ENCODE assay signal across 8 mouse cellular contexts in the genomic region with DNA sequence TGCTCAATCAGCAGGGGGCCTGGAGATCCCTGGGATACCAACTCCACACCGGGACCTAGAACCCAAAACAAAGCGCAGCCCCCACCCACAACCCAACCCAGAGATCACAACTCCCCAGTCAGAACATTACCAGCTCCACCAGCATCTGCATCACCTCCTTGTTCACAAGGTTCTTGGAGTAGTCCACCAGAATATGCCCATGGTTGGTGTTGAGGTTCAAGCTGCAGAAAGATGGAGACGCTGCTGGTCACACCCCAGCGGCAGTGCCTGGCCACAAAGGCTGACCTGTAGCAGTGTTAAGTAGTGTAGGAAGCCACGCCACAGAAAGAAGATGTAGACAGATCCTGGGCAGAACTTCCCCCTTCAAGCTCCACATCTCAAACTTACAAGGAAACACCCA. TPM values are rescaled to one million over a fixed set of nuclear protein-coding genes. Genes with fewer than 3 reads are reported as not detected.
DNase-seq lines count a peak whose midpoint lies in the region; ATAC-seq and TF ChIP-seq lines count a peak whose summit lies in the region.

No protein-coding gene starts in this region.

- no peak for TF ChIP-seq CTCF in lung, embryonic 14.5 days (IDR thresholded peaks at IDR 0.05; ENCODE audit: low read depth)

- peaks cover 7% of the 10 kb centered on the region; the same call in 1 of the 2 replicates for H3K4me1 ChIP-seq in lung, embryonic 14.5 days (ENCODE audit: insufficient read depth)
- peaks cover 57% of the 10 kb centered on the region for H3K4me1 ChIP-seq in forebrain, embryonic 10.5 days
- H3K4me1 ChIP-seq in limb, embryonic 11.5 days (ENCODE audit: control insufficient read depth, insufficient read depth, low read length): no peaks in the 10 kb centered on the region
- peaks cover 14% of the 10 kb centered on the region for H3K4me1 ChIP-seq in neural tube, embryonic 14.5 days (ENCODE audit: control insufficient read depth, insufficient read depth, low read length)

- 11% methylated on average over 5 of the region's 5 CpGs for WGBS in lung, embryonic 14.5 days
- 20% methylated on average over 5 of the region's 5 CpGs for WGBS in forebrain, embryonic 10.5 days
- 24% methylated on average over 5 of the region's 5 CpGs for WGBS in limb, embryonic 11.5 days
- WGBS in neural tube, embryonic 14.5 days: 18% methylated on average over 5 of the region's 5 CpGs

- H3K27ac ChIP-seq in lung, embryonic 14.5 days (ENCODE audit: low read depth): no peak overlapping the region; the same call in 1 of the 2 replicates
- H3K27ac ChIP-seq in forebrain, embryonic 10.5 days: peak overlapping the region; percentile 97
- H3K27ac ChIP-seq in limb, embryonic 11.5 days (replicated peaks; ENCODE audit: low read depth, low read length): no peak overlapping the region
- no peak overlapping the region for H3K27ac ChIP-seq in neural tube, embryonic 14.5 days (ENCODE audit: low read depth, low read length)

- H3K4me3 ChIP-seq in lung, embryonic 14.5 days (ENCODE audit: low read depth, low read length): peak overlapping the region; percentile 74
- H3K4me3 ChIP-seq in forebrain, embryonic 10.5 days: peak overlapping the region; percentile 87
- H3K4me3 ChIP-seq in limb, embryonic 11.5 days (ENCODE audit: low read depth, low read length): peak overlapping the region; percentile 76
- peak overlapping the region; percentile 63 for H3K4me3 ChIP-seq in neural tube, embryonic 14.5 days (ENCODE audit: low read depth, low read length)

- H3K27me3 ChIP-seq in lung, embryonic 14.5 days (ENCODE audit: insufficient read depth, low read length): no peaks in the 10 kb centered on the region
- no peaks in the 10 kb centered on the region for H3K27me3 ChIP-seq in forebrain, embryonic 10.5 days (ENCODE audit: poor library complexity, severe bottlenecking)
- H3K27me3 ChIP-seq in limb, embryonic 11.5 days (ENCODE audit: control insufficient read depth, insufficient read depth, low read length): no peaks in the 10 kb centered on the region
- no peaks in the 10 kb centered on the region for H3K27me3 ChIP-seq in neural tube, embryonic 14.5 days (ENCODE audit: control insufficient read depth, insufficient read depth, low read length)

- no peak for ATAC-seq in lung, embryonic 14.5 days (ENCODE audit: insufficient read depth)
- ATAC-seq in limb, embryonic 11.5 days (ENCODE audit: insufficient number of reproducible peaks, low FRiP score, low TSS enrichment, low read depth): no peak
- ATAC-seq in neural tube, embryonic 14.5 days (ENCODE audit: low read depth): no peak

- H3K36me3 ChIP-seq in lung, embryonic 14.5 days (ENCODE audit: insufficient read depth): peaks cover 36% of the 10 kb centered on the region
- peaks cover 49% of the 10 kb centered on the region for H3K36me3 ChIP-seq in forebrain, embryonic 10.5 days (replicated peaks)
- H3K36me3 ChIP-seq in limb, embryonic 11.5 days (ENCODE audit: control insufficient read depth, insufficient read depth, low read length): peaks cover 20% of the 10 kb centered on the region
- H3K36me3 ChIP-seq in neural tube, embryonic 14.5 days (ENCODE audit: control insufficient read depth, insufficient read depth, low read length): peaks cover 9% of the 10 kb centered on the region; the same call in 1 of the 2 replicates

- DNase-seq in lung, embryonic 14.5 days: peak; percentile 8
- no peak for DNase-seq in lung, postnatal 10 days
- no peak for DNase-seq in forebrain, embryonic 10.5 days (ENCODE audit: extremely low spot score, low spot score)
- DNase-seq in limb, embryonic 11.5 days (ENCODE audit: low spot score): no peak
- no peak for DNase-seq in Muller cell, postnatal 12 days (ENCODE audit: inconsistent ontology term)
- DNase-seq in adrenal gland, adult 18-20 months (ENCODE audit: low spot score in 2 of 2): no peak
- no peak for DNase-seq in cerebellum, adult 9-11 months

- no peaks in the 10 kb centered on the region for H3K9me3 ChIP-seq in lung, embryonic 14.5 days (ENCODE audit: low read depth, low read length)
- H3K9me3 ChIP-seq in forebrain, embryonic 10.5 days: no peaks in the 10 kb centered on the region
- H3K9me3 ChIP-seq in limb, embryonic 11.5 days (ENCODE audit: control insufficient read depth, low read length): no peaks in the 10 kb centered on the region
- no peaks in the 10 kb centered on the region for H3K9me3 ChIP-seq in neural tube, embryonic 14.5 days (ENCODE audit: control insufficient read depth, low read length)

- peak overlapping the region; percentile 76 for H3K9ac ChIP-seq in lung, embryonic 14.5 days
- peak overlapping the region; percentile 69 for H3K9ac ChIP-seq in limb, embryonic 11.5 days (ENCODE audit: low read length)
- H3K9ac ChIP-seq in neural tube, embryonic 14.5 days (replicated peaks; ENCODE audit: low read depth, low read length): peak overlapping the region; percentile 74

- H3K4me2 ChIP-seq in lung, embryonic 14.5 days: peak overlapping the region; percentile 70
- H3K4me2 ChIP-seq in limb, embryonic 11.5 days (ENCODE audit: low read depth, severe bottlenecking): peak overlapping the region; percentile 69
- peak overlapping the region; percentile 78 for H3K4me2 ChIP-seq in neural tube, embryonic 14.5 days (ENCODE audit: low read depth, low read length)

RNA-seq across cellular contexts. Expression of a gene that starts 1.0 kb away (rescaled TPM):
- polyA plus RNA-seq in lung, embryonic 14.5 days (2014; fragmentation: Nextera tagmentation; extraction: Ambion mirVana): 260 and 268 TPM in 2 replicates
- polyA plus RNA-seq in forebrain, embryonic 10.5 days (2016; fragmentation: Nextera tagmentation; extraction: Ambion mirVana): 439 and 441 TPM in 2 replicates
- polyA plus RNA-seq in limb, embryonic 11.5 days (2014; fragmentation: Nextera tagmentation; extraction: Ambion mirVana): 278 and 291 TPM in 2 replicates
- 273 and 278 TPM in 2 replicates for polyA plus RNA-seq in neural tube, embryonic 14.5 days (2014; fragmentation: Nextera tagmentation; extraction: Ambion mirVana)
- 100 to 1,000 TPM; 397 to 651 TPM for total RNA-seq in adrenal gland, adult 18-20 months (2021)

RNA-seq across cellular contexts. Expression of a gene that starts 21.7 kb away (rescaled TPM):
- 0.88 TPM in 1 of 2 replicates, not detected in the other for polyA plus RNA-seq in lung, embryonic 14.5 days (2014; fragmentation: Nextera tagmentation; extraction: Ambion mirVana)
- not detected in 2 replicates for polyA plus RNA-seq in forebrain, embryonic 10.5 days (2016; fragmentation: Nextera tagmentation; extraction: Ambion mirVana)
- polyA plus RNA-seq in limb, embryonic 11.5 days (2014; fragmentation: Nextera tagmentation; extraction: Ambion mirVana): not detected in 2 replicates
- 0.85 TPM in 1 of 2 replicates, not detected in the other for polyA plus RNA-seq in neural tube, embryonic 14.5 days (2014; fragmentation: Nextera tagmentation; extraction: Ambion mirVana)
- total RNA-seq in adrenal gland, adult 18-20 months (2021): not detected

RNA-seq across cellular contexts. Expression of a gene that starts 32.7 kb away (rescaled TPM):
- polyA plus RNA-seq in lung, embryonic 14.5 days (2014; fragmentation: Nextera tagmentation; extraction: Ambion mirVana): 53.7 and 54.1 TPM in 2 replicates
- 74.9 and 81.9 TPM in 2 replicates for polyA plus RNA-seq in forebrain, embryonic 10.5 days (2016; fragmentation: Nextera tagmentation; extraction: Ambion mirVana)
- polyA plus RNA-seq in limb, embryonic 11.5 days (2014; fragmentation: Nextera tagmentation; extraction: Ambion mirVana): 65.3 and 77.2 TPM in 2 replicates
- 76.2 and 81.0 TPM in 2 replicates for polyA plus RNA-seq in neural tube, embryonic 14.5 days (2014; fragmentation: Nextera tagmentation; extraction: Ambion mirVana)
- 10 to 100 TPM; 17.5 to 19.1 TPM for total RNA-seq in adrenal gland, adult 18-20 months (2021)

RNA-seq across cellular contexts. Expression of a gene that starts 59.8 kb away (rescaled TPM):
- 229 and 231 TPM in 2 replicates for polyA plus RNA-seq in lung, embryonic 14.5 days (2014; fragmentation: Nextera tagmentation; extraction: Ambion mirVana)
- polyA plus RNA-seq in forebrain, embryonic 10.5 days (2016; fragmentation: Nextera tagmentation; extraction: Ambion mirVana): 296 and 309 TPM in 2 replicates
- polyA plus RNA-seq in limb, embryonic 11.5 days (2014; fragmentation: Nextera tagmentation; extraction: Ambion mirVana): 280 and 284 TPM in 2 replicates
- polyA plus RNA-seq in neural tube, embryonic 14.5 days (2014; fragmentation: Nextera tagmentation; extraction: Ambion mirVana): 166 and 193 TPM in 2 replicates
- total RNA-seq in adrenal gland, adult 18-20 months (2021): 10 to 100 TPM; 58.7 to 62.7 TPM
